Mouse (Mus musculus) cortical plate, adult 2 months (tissue): ENCODE measurements around the gene Ddx17.

ENCODE experiments used
- CTCF ChIP-seq: fragments of 200-500 bp; IDR thresholded peaks from 2 replicates; pipeline ENCODE4 v1.5.1; 2011; ENCODE audit warnings: mild to moderate bottlenecking, control low read depth, low read length; ENCODE audit not compliant: insufficient read depth; ENCODE audit errors: extremely low read depth
- POLR2A ChIP-seq: fragments of 200-500 bp; IDR thresholded peaks from 2 replicates; pipeline ENCODE4 v1.6.1; 2011; ENCODE audit warnings: mild to moderate bottlenecking, low read length, control low read depth; ENCODE audit not compliant: insufficient read depth; ENCODE audit errors: extremely low read depth

- TF ChIP-seq CTCF (no peak), POLR2A (no peak)
Measured at GRCm38 (mm10) chr15:79502891-79503341, 43.6 kb downstream of the Ddx17 start.
